Comparison of ENCODE assay signal across 22 mouse cellular contexts in the genomic region with DNA sequence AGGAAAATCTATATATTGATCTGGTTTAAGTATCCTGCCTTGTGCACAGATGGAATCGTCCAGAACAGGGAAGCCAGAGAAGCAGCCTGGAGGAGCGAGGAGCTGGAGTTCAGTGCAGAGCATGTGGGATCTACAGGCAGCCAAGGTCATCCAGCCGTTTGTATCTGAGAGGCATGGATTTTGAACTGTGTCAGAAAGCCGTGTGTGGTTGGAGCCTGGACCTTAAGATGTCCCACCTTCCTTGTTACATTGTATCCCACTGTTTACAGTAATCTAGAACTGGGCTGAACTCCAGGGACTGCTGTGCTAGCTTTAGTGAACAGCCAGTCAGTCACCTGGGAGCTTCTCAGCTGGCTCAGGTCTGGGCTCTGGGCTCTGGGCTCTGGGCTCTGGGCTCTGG. TPM values are rescaled to one million over a fixed set of nuclear protein-coding genes. Genes with fewer than 3 reads are reported as not detected.
DNase-seq lines count a peak whose midpoint lies in the region; ATAC-seq and TF ChIP-seq lines count a peak whose summit lies in the region.
"Had no signal": no experiment of that assay in that cellular context is flagged by ENCODE, and none has a peak within 500 bp of the region (broad histone marks: within the 10 kb centered on the region; RNA-seq: fewer than 3 reads in every experiment).

No protein-coding gene starts in this region.

- no peak for TF ChIP-seq POLR2A in kidney, adult 2 months (IDR thresholded peaks at IDR 0.05; ENCODE audit: low read depth, low read length)

- WGBS in kidney, adult 2 months: 45% methylated on average over 4 of the region's 4 CpGs
- 71% methylated on average over 4 of the region's 4 CpGs for WGBS in kidney, embryonic 16.5 days
- WGBS in liver, embryonic 12.5 days (ENCODE audit: insufficient replicate concordance): 50% methylated on average over 4 of the region's 4 CpGs

- no peaks in the 10 kb centered on the region for H3K27me3 ChIP-seq in kidney, adult 2 months (replicated peaks; ENCODE audit: control insufficient read depth, insufficient read depth, low read length)
- no peaks in the 10 kb centered on the region for H3K27me3 ChIP-seq in kidney, embryonic 16.5 days (ENCODE audit: insufficient read depth, low read length)
- H3K27me3 ChIP-seq in liver, embryonic 12.5 days (replicated peaks): no peaks in the 10 kb centered on the region; the same call in 1 of the 2 replicates
- H3K27me3 ChIP-seq: embryonic facial prominence, embryonic 15.5 days; forebrain, embryonic 12.5 days; hindbrain, embryonic 13.5 days; limb, embryonic 13.5 days had no signal

- no peak overlapping the region for H3K4me2 ChIP-seq in kidney, embryonic 16.5 days (replicated peaks; ENCODE audit: low read depth, low read length)
- H3K4me2 ChIP-seq in liver, embryonic 12.5 days: no peak overlapping the region
- H3K4me2 ChIP-seq: embryonic facial prominence, embryonic 15.5 days; forebrain, embryonic 12.5 days; hindbrain, embryonic 13.5 days; limb, embryonic 13.5 days had no signal

- DNase-seq in kidney, adult 2 months: peak; percentile 31
- peak; percentile 18 for DNase-seq in kidney, postnatal 10 days
- DNase-seq in testis, postnatal 10 days (ENCODE audit: low spot score): peak; percentile 53
- DNase-seq in natural killer cell, adult 2 months (ENCODE audit: low spot score in 2 of 2): no peak
- DNase-seq: adrenal gland, postnatal 25 days; cerebellum, postnatal 14 days; embryo, embryonic 11 days; gastrocnemius, postnatal 25 days had no signal

- no peak overlapping the region for H3K4me3 ChIP-seq in kidney, adult 2 months (ENCODE audit: insufficient read depth, low read depth, low read length)
- no peak overlapping the region for H3K4me3 ChIP-seq in kidney, embryonic 16.5 days (ENCODE audit: low read length)
- H3K4me3 ChIP-seq in liver, embryonic 12.5 days: no peak overlapping the region
- H3K4me3 ChIP-seq: embryonic facial prominence, embryonic 15.5 days; forebrain, embryonic 12.5 days; hindbrain, embryonic 13.5 days; limb, embryonic 13.5 days had no signal

- no peak for ATAC-seq in kidney, embryonic 16.5 days (ENCODE audit: low FRiP score, low TSS enrichment)
- ATAC-seq in liver, embryonic 12.5 days: no peak
- no peak for ATAC-seq in megakaryocyte-erythroid progenitor cell, adult 5-6 weeks (replicated peaks; ENCODE audit: low FRiP score, low TSS enrichment, poor library complexity, severe bottlenecking)

- H3K9me3 ChIP-seq in kidney, embryonic 16.5 days (ENCODE audit: low read length): no peaks in the 10 kb centered on the region
- H3K9me3 ChIP-seq in liver, embryonic 12.5 days (replicated peaks): no peaks in the 10 kb centered on the region
- H3K9me3 ChIP-seq: embryonic facial prominence, embryonic 15.5 days; forebrain, embryonic 12.5 days; hindbrain, embryonic 13.5 days; limb, embryonic 13.5 days had no signal

- TF ChIP-seq CTCF in kidney, adult 2 months (conservative IDR thresholded peaks at IDR 0.05; ENCODE audit: insufficient read depth, insufficient read length, low read depth, low read length): no peak

- H3K36me3 ChIP-seq in kidney, adult 2 months (ENCODE audit: control insufficient read depth, insufficient read depth, low read length): no peaks in the 10 kb centered on the region
- no peaks in the 10 kb centered on the region for H3K36me3 ChIP-seq in kidney, embryonic 16.5 days (ENCODE audit: insufficient read depth, low read length)
- no peaks in the 10 kb centered on the region for H3K36me3 ChIP-seq in liver, embryonic 12.5 days
- H3K36me3 ChIP-seq: embryonic facial prominence, embryonic 15.5 days; forebrain, embryonic 12.5 days; hindbrain, embryonic 13.5 days; limb, embryonic 13.5 days had no signal

- no peak overlapping the region for H3K27ac ChIP-seq in kidney, adult 2 months (ENCODE audit: insufficient read depth, low read depth, low read length)
- no peak overlapping the region for H3K27ac ChIP-seq in kidney, embryonic 16.5 days (ENCODE audit: low read length)
- peak overlapping the region; percentile 62; the same call in 1 of the 2 replicates for H3K27ac ChIP-seq in liver, embryonic 12.5 days
- H3K27ac ChIP-seq: embryonic facial prominence, embryonic 15.5 days; forebrain, embryonic 12.5 days; hindbrain, embryonic 13.5 days; limb, embryonic 13.5 days had no signal

- H3K9ac ChIP-seq in kidney, embryonic 16.5 days (replicated peaks; ENCODE audit: low read length): no peak overlapping the region
- no peak overlapping the region for H3K9ac ChIP-seq in liver, embryonic 12.5 days
- H3K9ac ChIP-seq: embryonic facial prominence, embryonic 15.5 days; forebrain, embryonic 12.5 days; hindbrain, embryonic 13.5 days; limb, embryonic 13.5 days had no signal

- H3K4me1 ChIP-seq in kidney, adult 2 months (ENCODE audit: control insufficient read depth, insufficient read depth, low read length): peaks cover 9% of the 10 kb centered on the region; the same call in 1 of the 2 replicates
- H3K4me1 ChIP-seq in kidney, embryonic 16.5 days (ENCODE audit: insufficient read depth, low read length): peaks cover 10% of the 10 kb centered on the region
- peaks cover 26% of the 10 kb centered on the region for H3K4me1 ChIP-seq in liver, embryonic 12.5 days
- H3K4me1 ChIP-seq: embryonic facial prominence, embryonic 15.5 days had no signal

RNA-seq across cellular contexts. Expression of gene Nr1i2, which starts 8.1 kb away (rescaled TPM):
- polyA plus RNA-seq in kidney, adult 2 months (2012; rRNA removed): 9.0 and 9.1 TPM in 2 replicates
- polyA plus RNA-seq in kidney, embryonic 16.5 days (2015; fragmentation: Nextera tagmentation; extraction: Ambion mirVana): 0.39 and 0.46 TPM in 2 replicates
- 1.4 and 1.8 TPM in 2 replicates for polyA plus RNA-seq in liver, embryonic 12.5 days (2016; fragmentation: Nextera tagmentation; extraction: Ambion mirVana)
- not detected in 2 replicates for total RNA-seq in megakaryocyte-erythroid progenitor cell, adult 5-6 weeks (2014; fragmentation: Nextera tagmentation)
- not detected in 2 replicates for total RNA-seq in megakaryocyte-erythroid progenitor cell, adult 5-6 weeks (2017)
- total RNA-seq: adrenal gland, postnatal 25 days; gastrocnemius, postnatal 25 days; left cerebral cortex, postnatal 10 days; megakaryocyte, adult 5-6 weeks; midbrain, postnatal 0 days had no signal
- polyA plus RNA-seq: embryonic facial prominence, embryonic 15.5 days; forebrain, embryonic 12.5 days; heart, postnatal 0 days; hindbrain, embryonic 13.5 days; limb, embryonic 13.5 days; lung, embryonic 16.5 days; midbrain, postnatal 0 days; neural tube, embryonic 11.5 days had no signal

RNA-seq across cellular contexts. Expression of gene Maats1, which starts 55.4 kb away (rescaled TPM):
- polyA plus RNA-seq in kidney, adult 2 months (2012; rRNA removed): 0.39 and 0.50 TPM in 2 replicates
- 0.08 and 0.26 TPM in 2 replicates for polyA plus RNA-seq in kidney, embryonic 16.5 days (2015; fragmentation: Nextera tagmentation; extraction: Ambion mirVana)
- polyA plus RNA-seq in liver, embryonic 12.5 days (2016; fragmentation: Nextera tagmentation; extraction: Ambion mirVana): 0.05 TPM in 1 of 2 replicates, not detected in the other
- not detected in 2 replicates for total RNA-seq in megakaryocyte-erythroid progenitor cell, adult 5-6 weeks (2014; fragmentation: Nextera tagmentation)
- total RNA-seq in megakaryocyte-erythroid progenitor cell, adult 5-6 weeks (2017): 0.04 and 0.66 TPM in 2 replicates
- total RNA-seq: gastrocnemius, postnatal 25 days; megakaryocyte, adult 5-6 weeks had no signal
- polyA plus RNA-seq: intestine, embryonic 14.5 days had no signal

Comparison
In these comparisons a context has a peak if more than half of its experiments do, and no peak if none do; other contexts are left out.
1. DNase-seq: peak in kidney, adult 2 months (single experiment), kidney, postnatal 10 days (single experiment) and testis, postnatal 10 days (single experiment); none in natural killer cell, adult 2 months (0 of 2).